Mouse (Mus musculus) bone marrow, adult 2 months (tissue): Measurements from ENCODE around the gene Shkbp1.

ENCODE experiments used
- CTCF ChIP-seq: fragments of 200-500 bp; IDR thresholded peaks from 2 replicates; pipeline ENCODE4 v1.5.1; 2011; ENCODE audit warnings: low read length, control low read depth; ENCODE audit not compliant: control insufficient read depth, insufficient read depth
- POLR2A ChIP-seq: fragments of 200-500 bp; IDR thresholded peaks from 2 replicates; pipeline ENCODE4 v1.6.1; 2011; ENCODE audit warnings: low read depth, mild to moderate bottlenecking, control low read depth, low read length, borderline replicate concordance; ENCODE audit not compliant: control insufficient read depth

DNA sequence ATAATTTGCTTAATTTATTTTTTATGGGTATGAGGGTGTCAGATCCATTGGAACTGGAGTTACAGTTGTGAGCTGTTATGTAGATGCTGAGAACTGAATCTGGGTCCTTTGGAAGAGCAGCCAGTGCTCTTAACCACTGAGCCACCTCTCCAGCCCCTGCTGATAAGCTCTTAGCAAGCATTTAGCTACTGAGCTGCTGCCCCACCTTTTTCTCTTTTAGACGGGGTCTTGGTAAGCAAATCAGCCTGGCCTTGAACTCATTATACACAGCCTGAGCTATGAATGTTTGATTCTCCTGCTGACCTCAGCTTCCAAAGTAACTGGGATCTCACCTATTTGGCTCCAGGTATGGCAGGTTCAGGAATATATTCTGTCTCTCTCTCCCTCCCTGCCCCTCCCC lies 25.2 kb upstream of the Shkbp1 start:
- TF ChIP-seq CTCF (no peak), POLR2A (no peak)
